In genomic region chr1:57579086-57579485, GRCm38 (mm10) we compare ENCODE assay signal across 21 mouse cellular contexts.
DNase-seq lines count a peak whose midpoint lies in the region; ATAC-seq and TF ChIP-seq lines count a peak whose summit lies in the region.
"Had no signal": no experiment of that assay in that cellular context is flagged by ENCODE, and none has a peak within 500 bp of the region (broad histone marks: within the 10 kb centered on the region; RNA-seq: fewer than 3 reads in every experiment).

No protein-coding gene starts in this region.

- no peak overlapping the region for H3K4me2 ChIP-seq in forebrain, embryonic 14.5 days (ENCODE audit: low read length)
- H3K4me2 ChIP-seq in forebrain, postnatal 0 days (ENCODE audit: low read depth), result no peak overlapping the region
- no peak overlapping the region for H3K4me2 ChIP-seq in limb, embryonic 12.5 days
- H3K4me2 ChIP-seq in stomach, postnatal 0 days (replicated peaks; ENCODE audit: low read depth), result no peak overlapping the region
- H3K4me2 ChIP-seq: forebrain, embryonic 12.5 days; hindbrain, embryonic 13.5 days; midbrain, embryonic 13.5 days; neural tube, embryonic 12.5 days had no signal

- H3K9me3 ChIP-seq in forebrain, embryonic 14.5 days (replicated peaks; ENCODE audit: control insufficient read depth, low read length), result no peaks in the 10 kb centered on the region
- no peaks in the 10 kb centered on the region for H3K9me3 ChIP-seq in forebrain, postnatal 0 days (ENCODE audit: low read length)
- no peaks in the 10 kb centered on the region for H3K9me3 ChIP-seq in limb, embryonic 12.5 days
- no peaks in the 10 kb centered on the region for H3K9me3 ChIP-seq in limb, embryonic 10.5 days (replicated peaks)
- H3K9me3 ChIP-seq in stomach, postnatal 0 days (ENCODE audit: control insufficient read depth, low read length), result no peaks in the 10 kb centered on the region
- H3K9me3 ChIP-seq: G1E; hindbrain, embryonic 13.5 days; neural tube, embryonic 12.5 days had no signal

- no peak for TF ChIP-seq CTCF in forebrain, postnatal 0 days (IDR thresholded peaks at IDR 0.05; ENCODE audit: low read depth)
- no peak for TF ChIP-seq CTCF in embryonic fibroblast, embryonic 13.5 days (IDR thresholded peaks at IDR 0.05; ENCODE audit: borderline replicate concordance, insufficient read depth, low read length)
- no peak for TF ChIP-seq CTCF in stomach, postnatal 0 days (IDR thresholded peaks at IDR 0.05; ENCODE audit: low read depth)

- H3K27ac ChIP-seq in forebrain, embryonic 14.5 days (ENCODE audit: low read depth, low read length), result no peak overlapping the region
- H3K27ac ChIP-seq in forebrain, postnatal 0 days (ENCODE audit: low read depth, low read length), result no peak overlapping the region
- peak overlapping the region; percentile 56; the same call in 1 of the 2 replicates for H3K27ac ChIP-seq in limb, embryonic 12.5 days
- no peak overlapping the region for H3K27ac ChIP-seq in limb, embryonic 10.5 days
- H3K27ac ChIP-seq in embryonic fibroblast, embryonic 13.5 days (ENCODE audit: insufficient read depth, low read length), result peak overlapping the region; percentile 99
- H3K27ac ChIP-seq in stomach, postnatal 0 days (replicated peaks), result no peak overlapping the region
- H3K27ac ChIP-seq: forebrain, embryonic 12.5 days; hindbrain, embryonic 13.5 days; liver, embryonic 14.5 days; midbrain, embryonic 13.5 days; neural tube, embryonic 12.5 days had no signal

- DNase-seq in forebrain, embryonic 14.5 days (ENCODE audit: low spot score), result peak; percentile 14
- DNase-seq in forebrain, postnatal 0 days, result no peak
- DNase-seq in limb, embryonic 10.5 days (ENCODE audit: low spot score), result no peak
- no peak for DNase-seq in stomach, postnatal 0 days (ENCODE audit: low spot score)
- no peak for DNase-seq in gastrocnemius, postnatal 14 days
- no peak for DNase-seq in kidney, postnatal 14 days
- DNase-seq: gastrocnemius, postnatal 25 days; heart, postnatal 14 days; kidney, adult 11 months; kidney, postnatal 10 days; lung, postnatal 10 days; right cerebral cortex, adult 18-20 months; thymus, postnatal 4 days had no signal

- H3K4me1 ChIP-seq in forebrain, embryonic 14.5 days (ENCODE audit: control insufficient read depth, insufficient read depth, low read length), result no peaks in the 10 kb centered on the region
- no peaks in the 10 kb centered on the region for H3K4me1 ChIP-seq in forebrain, postnatal 0 days (ENCODE audit: insufficient read depth)
- H3K4me1 ChIP-seq in limb, embryonic 12.5 days (replicated peaks), result peaks cover 6% of the 10 kb centered on the region; the same call in 1 of the 2 replicates
- no peaks in the 10 kb centered on the region for H3K4me1 ChIP-seq in limb, embryonic 10.5 days
- peaks cover 6% of the 10 kb centered on the region for H3K4me1 ChIP-seq in embryonic fibroblast, embryonic 13.5 days (ENCODE audit: control insufficient read depth, insufficient read depth, low read length)
- no peaks in the 10 kb centered on the region for H3K4me1 ChIP-seq in stomach, postnatal 0 days (replicated peaks; ENCODE audit: control insufficient read depth, insufficient read depth)
- H3K4me1 ChIP-seq: forebrain, embryonic 12.5 days; hindbrain, embryonic 13.5 days; midbrain, embryonic 13.5 days; neural tube, embryonic 12.5 days had no signal

- H3K4me3 ChIP-seq in forebrain, embryonic 14.5 days (ENCODE audit: low read depth, low read length), result no peak overlapping the region
- no peak overlapping the region for H3K4me3 ChIP-seq in forebrain, postnatal 0 days (ENCODE audit: low read depth, low read length)
- no peak overlapping the region for H3K4me3 ChIP-seq in limb, embryonic 12.5 days (replicated peaks)
- no peak overlapping the region for H3K4me3 ChIP-seq in limb, embryonic 10.5 days
- H3K4me3 ChIP-seq in embryonic fibroblast, embryonic 13.5 days (ENCODE audit: insufficient read depth, low read length), result no peak overlapping the region
- H3K4me3 ChIP-seq in stomach, postnatal 0 days (ENCODE audit: low read depth, low read length), result no peak overlapping the region
- H3K4me3 ChIP-seq: forebrain, embryonic 12.5 days; hindbrain, embryonic 13.5 days; midbrain, embryonic 13.5 days; neural tube, embryonic 12.5 days had no signal

- TF ChIP-seq POLR2A in embryonic fibroblast, embryonic 13.5 days (IDR thresholded peaks at IDR 0.05; ENCODE audit: low read depth, low read length), result no peak

- H3K9ac ChIP-seq in forebrain, embryonic 14.5 days (ENCODE audit: low read length), result no peak overlapping the region
- no peak overlapping the region for H3K9ac ChIP-seq in forebrain, postnatal 0 days
- no peak overlapping the region for H3K9ac ChIP-seq in limb, embryonic 12.5 days (replicated peaks)
- no peak overlapping the region for H3K9ac ChIP-seq in stomach, postnatal 0 days (ENCODE audit: low read length)
- H3K9ac ChIP-seq: forebrain, embryonic 12.5 days; hindbrain, embryonic 13.5 days; liver, embryonic 14.5 days; midbrain, embryonic 13.5 days; neural tube, embryonic 12.5 days had no signal

- H3K36me3 ChIP-seq in forebrain, embryonic 14.5 days (ENCODE audit: control insufficient read depth, insufficient read depth, low read length), result no peaks in the 10 kb centered on the region
- no peaks in the 10 kb centered on the region for H3K36me3 ChIP-seq in forebrain, postnatal 0 days (ENCODE audit: insufficient read depth)
- no peaks in the 10 kb centered on the region for H3K36me3 ChIP-seq in limb, embryonic 12.5 days
- H3K36me3 ChIP-seq in limb, embryonic 10.5 days, result no peaks in the 10 kb centered on the region
- no peaks in the 10 kb centered on the region for H3K36me3 ChIP-seq in stomach, postnatal 0 days (ENCODE audit: control insufficient read depth, insufficient read depth, low read length)
- H3K36me3 ChIP-seq: forebrain, embryonic 12.5 days; G1E; hindbrain, embryonic 13.5 days; midbrain, embryonic 13.5 days; neural tube, embryonic 12.5 days had no signal

- no peak for TF ChIP-seq EP300 in stomach, postnatal 0 days (optimal IDR thresholded peaks at IDR 0.05)

- whole genome bisulfite sequencing in forebrain, embryonic 14.5 days, result 79% methylated on average over 3 of the region's 3 CpGs
- 64% methylated on average over 3 of the region's 3 CpGs for WGBS in forebrain, postnatal 0 days
- WGBS in limb, embryonic 12.5 days, result 63% methylated on average over 3 of the region's 3 CpGs
- WGBS in limb, embryonic 10.5 days, result 84% methylated on average over 3 of the region's 3 CpGs
- WGBS in stomach, postnatal 0 days, result 43% methylated on average over 3 of the region's 3 CpGs

- intact Hi-C loops in gastrocnemius, postnatal 14 days (cut with DNase I; ENCODE audit: low total_unique reads), result no loop called here

- ATAC-seq in forebrain, embryonic 14.5 days, result no peak
- ATAC-seq in forebrain, postnatal 0 days, result no peak
- no peak for ATAC-seq in limb, embryonic 12.5 days (ENCODE audit: insufficient number of reproducible peaks, insufficient read depth, low FRiP score, low TSS enrichment, low read depth)
- ATAC-seq in stomach, postnatal 0 days (ENCODE audit: low FRiP score, low TSS enrichment), result peak; percentile 49; the same call in 1 of the 2 replicates
- ATAC-seq: midbrain, embryonic 13.5 days had no signal

- no peaks in the 10 kb centered on the region for H3K27me3 ChIP-seq in forebrain, embryonic 14.5 days (replicated peaks; ENCODE audit: control insufficient read depth, insufficient read depth, low read length)
- no peaks in the 10 kb centered on the region for H3K27me3 ChIP-seq in forebrain, postnatal 0 days (ENCODE audit: insufficient read depth, low read length)
- no peaks in the 10 kb centered on the region for H3K27me3 ChIP-seq in limb, embryonic 12.5 days
- H3K27me3 ChIP-seq in limb, embryonic 10.5 days (ENCODE audit: low read depth, poor library complexity, severe bottlenecking), result no peaks in the 10 kb centered on the region
- no peaks in the 10 kb centered on the region for H3K27me3 ChIP-seq in stomach, postnatal 0 days (ENCODE audit: control insufficient read depth, insufficient read depth, low read length)
- H3K27me3 ChIP-seq: forebrain, embryonic 12.5 days; hindbrain, embryonic 13.5 days; midbrain, embryonic 13.5 days; neural tube, embryonic 12.5 days had no signal

Comparison
In these comparisons a context has a peak if more than half of its experiments do, and no peak if none do; other contexts are left out.
1. H3K27ac ChIP-seq: peak in limb, embryonic 12.5 days (single experiment) and embryonic fibroblast, embryonic 13.5 days (single experiment); none in forebrain, embryonic 14.5 days (single experiment), forebrain, postnatal 0 days (single experiment), limb, embryonic 10.5 days (single experiment) and stomach, postnatal 0 days (single experiment).